Mouse (Mus musculus) neural tube, embryonic 11.5 days (tissue): ENCODE results near the gene Lama5. TPM values are rescaled to one million over a fixed set of nuclear protein-coding genes. Genes with fewer than 3 reads are reported as not detected.

ENCODE experiments used
- ATAC-seq: fragments of 200-750 bp; cut with Nextera tagmentation; 2 replicates; pipeline ENCODE4 v1.8.0; 2017; ENCODE audit warnings: moderate number of reproducible peaks, mild to moderate bottlenecking, moderate TSS enrichment, moderate library complexity; ENCODE audit not compliant: insufficient read depth, low FRiP score, low TSS enrichment
- DNase-seq: peaks from one replicate; pipeline ENCODE4 v3.0.0-alpha.2; 2015; ENCODE audit warnings: low spot score
- H3K27ac ChIP-seq: fragments of 300-500 bp; sonication (generic); 2 replicates; pipeline ENCODE4 v1.5.1; 2014; ENCODE audit warnings: low read depth, mild to moderate bottlenecking, low read length
- H3K27me3 ChIP-seq: fragments of 300-500 bp; sonication (generic); 2 replicates; pipeline ENCODE4 v1.6.1; 2014; ENCODE audit warnings: mild to moderate bottlenecking, low read length, mixed read lengths; ENCODE audit not compliant: control insufficient read depth, insufficient read depth
- H3K36me3 ChIP-seq: fragments of 300-500 bp; sonication (generic); 2 replicates; pipeline ENCODE4 v1.6.1; 2014; ENCODE audit warnings: mild to moderate bottlenecking, low read length, moderate library complexity, mixed read lengths; ENCODE audit not compliant: control insufficient read depth, insufficient read depth
- H3K4me1 ChIP-seq: fragments of 300-500 bp; sonication (generic); 2 replicates; pipeline ENCODE4 v1.6.1; 2014; ENCODE audit warnings: low read length, mixed read lengths; ENCODE audit not compliant: control insufficient read depth, insufficient read depth
- H3K4me2 ChIP-seq: fragments of 300-500 bp; sonication (generic); 2 replicates; pipeline ENCODE4 v1.6.1; 2014; ENCODE audit warnings: low read depth, mild to moderate bottlenecking, moderate library complexity
- H3K4me3 ChIP-seq: fragments of 300-500 bp; sonication (generic); 2 replicates; pipeline ENCODE4 v1.5.1; 2014; ENCODE audit warnings: low read depth, low read length
- H3K9ac ChIP-seq: fragments of 300-500 bp; sonication (generic); 2 replicates; pipeline ENCODE4 v1.6.1; 2014; ENCODE audit warnings: mild to moderate bottlenecking, low read length
- H3K9me3 ChIP-seq: fragments of 300-500 bp; sonication (generic); 2 replicates; pipeline ENCODE4 v1.6.1; 2016; ENCODE audit warnings: low read length; ENCODE audit not compliant: control insufficient read depth
- WGBS: fragments of 180-500 bp; shearing (Covaris S2); extraction: QIAGEN DNeasy Blood & Tissue Kit; methylation state at CpG from one replicate; pipeline ENCODE4 v1.1.7; 2014; 5-methylcytosine and 5-hydroxymethylcytosine counted together
- polyA plus RNA-seq: library from polyadenylated mRNA; unstranded; fragments of >200 nt; fragmentation: Nextera tagmentation; extraction: Ambion mirVana; gene quantifications from 2 replicates; pipeline ENCODE4 v1.2.1, GENCODE M21; 2014

Gene Lama5
- polyA plus RNA-seq, 1 experiment from 2014 or later = 4.4 TPM

- no peak overlapping the region for H3K4me3 ChIP-seq
Observed at GRCm38 (mm10) chr2:180243108-180243507, 17.4 kb upstream of the Lama5 start.

GRCm38 (mm10) chr2:180238591-180238990, 12.9 kb upstream of the Lama5 start:
- 85% methylated on average over 5 of the region's 5 CpGs for WGBS

More at GRCm38 (mm10) chr2:180243108-180243507, 17.4 kb upstream of the Lama5 start:
- WGBS = 86% methylated on average over 4 of the region's 4 CpGs
- DNase-seq = no peak
- H3K27ac ChIP-seq = no peak overlapping the region
- H3K36me3 ChIP-seq = no peaks in the 10 kb centered on the region
- H3K4me2 ChIP-seq = no peak overlapping the region
- H3K9me3 ChIP-seq = no peaks in the 10 kb centered on the region
- H3K27me3 ChIP-seq = no peaks in the 10 kb centered on the region
- H3K9ac ChIP-seq = no peak overlapping the region
- ATAC-seq = no peak
- H3K4me1 ChIP-seq = no peaks in the 10 kb centered on the region

GRCm38 (mm10) chr2:180237601-180238345, 12.1 kb upstream of the Lama5 start:
- DNase-seq (no peak), ATAC-seq (no peak)
- H3K4me1 ChIP-seq = no peaks in the 10 kb centered on the region
- WGBS = 95% methylated on average over 7 of the region's 7 CpGs
- H3K36me3 ChIP-seq = no peaks in the 10 kb centered on the region
- H3K4me2 ChIP-seq = no peak overlapping the region
- H3K9me3 ChIP-seq = no peaks in the 10 kb centered on the region
- H3K27ac ChIP-seq = no peak overlapping the region
- H3K4me3 ChIP-seq = no peak overlapping the region
- no peaks in the 10 kb centered on the region for H3K27me3 ChIP-seq
- H3K9ac ChIP-seq = no peak overlapping the region

More at GRCm38 (mm10) chr2:180238591-180238990, 12.9 kb upstream of the Lama5 start:
- no peaks in the 10 kb centered on the region for H3K27me3 ChIP-seq
- H3K9me3 ChIP-seq = no peaks in the 10 kb centered on the region
- H3K36me3 ChIP-seq = no peaks in the 10 kb centered on the region
- ATAC-seq = no peak
- H3K9ac ChIP-seq = no peak overlapping the region
- H3K4me3 ChIP-seq = no peak overlapping the region
- no peak overlapping the region for H3K27ac ChIP-seq
- H3K4me1 ChIP-seq = no peaks in the 10 kb centered on the region
- no peak overlapping the region for H3K4me2 ChIP-seq
- no peak for DNase-seq

DNA sequence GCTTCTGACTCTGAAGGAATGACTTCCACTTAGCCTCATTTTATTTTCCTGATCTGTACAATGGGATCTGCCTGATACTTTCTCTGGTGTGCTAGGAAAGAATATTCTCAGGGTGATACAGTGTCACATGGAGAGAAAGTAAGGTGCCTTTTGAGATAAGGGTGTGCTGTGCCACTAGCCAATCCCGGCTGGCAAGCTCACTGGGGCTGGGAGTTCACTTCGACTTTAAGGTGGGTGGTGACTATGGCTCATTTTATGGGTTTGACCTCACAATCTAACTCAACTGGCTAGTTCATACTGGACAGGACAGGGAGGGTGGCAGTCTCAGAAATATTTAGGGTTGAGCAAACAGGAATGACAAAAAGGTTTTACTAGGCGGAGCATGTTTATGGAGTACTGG, 11.3 kb upstream of the Lama5 start:
- H3K4me3 ChIP-seq = no peak overlapping the region
- H3K9me3 ChIP-seq = no peaks in the 10 kb centered on the region
- H3K27ac ChIP-seq = no peak overlapping the region
- no peak overlapping the region for H3K9ac ChIP-seq
- no peaks in the 10 kb centered on the region for H3K36me3 ChIP-seq
- DNase-seq = no peak
- H3K27me3 ChIP-seq = no peaks in the 10 kb centered on the region
- H3K4me1 ChIP-seq = no peaks in the 10 kb centered on the region
- WGBS = 78% methylated on average over 3 of the region's 3 CpGs
- H3K4me2 ChIP-seq = no peak overlapping the region
- ATAC-seq = no peak

GRCm38 (mm10) chr2:180236500-180236899, 10.8 kb upstream of the Lama5 start:
- DNase-seq (no peak), ATAC-seq (no peak)
- H3K9ac ChIP-seq = no peak overlapping the region
- H3K4me1 ChIP-seq = no peaks in the 10 kb centered on the region
- H3K36me3 ChIP-seq = no peaks in the 10 kb centered on the region
- no peaks in the 10 kb centered on the region for H3K27me3 ChIP-seq
- H3K27ac ChIP-seq = no peak overlapping the region
- WGBS = 58% methylated on average over 3 of the region's 3 CpGs
- no peak overlapping the region for H3K4me3 ChIP-seq
- no peak overlapping the region for H3K4me2 ChIP-seq
- H3K9me3 ChIP-seq = no peaks in the 10 kb centered on the region

GRCm38 (mm10) chr2:180235788-180236187, 10.1 kb upstream of the Lama5 start:
- Histone ChIP-seq H3K27me3 (no peaks in the 10 kb centered on the region), H3K4me3 (no peak overlapping the region), H3K9me3 (no peaks in the 10 kb centered on the region), H3K27ac (no peak overlapping the region), H3K4me1 (no peaks in the 10 kb centered on the region), H3K4me2 (no peak overlapping the region), H3K36me3 (no peaks in the 10 kb centered on the region), H3K9ac (no peak overlapping the region)
- ATAC-seq (no peak), DNase-seq (no peak)
- 85% methylated on average over 4 of the region's 4 CpGs for WGBS

DNA sequence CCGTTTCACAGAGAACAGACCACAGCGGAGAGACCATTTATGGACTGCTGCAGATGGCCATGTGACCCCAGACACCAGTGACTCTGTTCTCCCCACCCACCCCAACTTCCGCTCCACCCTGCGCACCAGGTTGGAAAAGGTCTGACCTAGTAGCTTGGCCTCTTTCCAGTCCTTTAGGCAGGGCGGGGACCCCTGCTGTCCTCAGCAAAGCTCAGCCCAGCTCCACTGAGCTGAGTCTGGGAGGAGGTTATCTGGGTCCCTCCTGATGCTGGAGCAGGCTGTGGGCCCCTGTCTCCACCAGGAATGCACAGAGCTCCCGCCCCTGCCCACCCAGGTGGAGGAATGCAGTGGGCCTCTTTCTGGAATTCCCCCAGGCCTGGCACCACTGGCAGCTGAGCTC, 9.3 kb upstream of the Lama5 start:
- DNase-seq = no peak
- Histone ChIP-seq H3K4me2 (no peak overlapping the region), H3K9me3 (no peaks in the 10 kb centered on the region), H3K27me3 (no peaks in the 10 kb centered on the region), H3K4me1 (no peaks in the 10 kb centered on the region), H3K9ac (no peak overlapping the region), H3K36me3 (no peaks in the 10 kb centered on the region), H3K27ac (no peak overlapping the region), H3K4me3 (no peak overlapping the region)
- 59% methylated on average over 6 of the region's 6 CpGs for WGBS
- no peak for ATAC-seq

DNA sequence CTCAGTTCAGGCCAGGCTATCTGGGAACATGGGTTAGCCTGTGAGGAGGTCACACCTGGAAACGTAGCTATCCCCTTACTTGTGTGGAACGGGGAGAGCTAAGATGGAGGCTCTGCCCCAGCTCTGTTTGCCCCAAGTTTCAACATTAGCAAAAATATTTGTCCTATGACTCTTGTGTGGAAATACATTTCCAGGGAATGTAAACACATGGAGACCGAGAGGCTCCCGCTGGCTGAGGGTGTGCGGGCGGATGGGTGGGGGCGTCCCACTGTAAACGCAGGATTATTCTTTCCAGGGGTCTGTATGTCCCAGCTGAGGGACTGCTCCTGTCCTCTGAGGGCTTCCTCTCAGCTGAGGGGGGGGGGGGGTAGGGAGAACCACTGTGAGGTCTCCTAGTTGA, 8.7 kb upstream of the Lama5 start:
- Histone ChIP-seq H3K9me3 (no peaks in the 10 kb centered on the region), H3K36me3 (no peaks in the 10 kb centered on the region), H3K27me3 (no peaks in the 10 kb centered on the region), H3K9ac (no peak overlapping the region), H3K4me2 (no peak overlapping the region), H3K27ac (no peak overlapping the region), H3K4me3 (no peak overlapping the region), H3K4me1 (no peaks in the 10 kb centered on the region)
- DNase-seq (no peak), ATAC-seq (no peak)
- 95% methylated on average over 8 of the region's 8 CpGs for WGBS

DNA sequence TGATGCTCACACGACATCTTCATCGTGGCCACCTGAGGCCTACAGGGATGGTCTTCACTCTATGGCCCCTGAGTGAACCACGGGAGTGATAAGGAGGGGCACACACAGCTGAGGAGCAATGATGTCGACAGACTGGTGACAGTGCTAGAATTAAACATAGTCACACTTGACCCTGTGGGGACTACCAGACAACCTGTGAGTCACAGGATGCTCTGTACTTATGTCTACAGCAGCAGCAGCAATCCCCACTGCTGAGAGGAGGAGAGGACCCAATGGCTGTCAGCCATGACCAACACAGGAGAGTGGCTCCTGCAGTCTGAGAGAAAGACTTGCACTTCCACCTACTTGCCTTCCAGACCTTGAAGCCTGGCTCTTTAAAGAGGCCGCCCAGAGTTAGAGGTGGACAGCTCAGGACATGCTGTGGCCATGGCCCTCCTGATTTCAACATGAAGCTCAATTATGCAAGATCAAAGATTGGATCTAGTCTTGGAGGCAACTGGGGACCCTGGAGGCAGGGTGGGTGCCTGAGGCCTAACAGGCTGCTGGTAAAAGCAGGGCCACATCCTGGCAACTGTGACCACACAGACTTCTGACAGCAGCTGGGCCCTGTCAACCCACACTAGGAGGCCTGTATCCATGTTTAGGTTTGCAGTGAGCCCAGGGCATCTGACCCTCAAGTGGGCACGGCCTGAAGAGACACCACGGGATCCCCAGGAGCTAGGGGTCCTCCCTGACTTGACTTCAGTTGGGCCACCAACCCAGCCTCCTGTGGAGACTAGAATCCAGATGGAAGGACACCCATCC, 7.6 kb upstream of the Lama5 start:
- WGBS = 85% methylated on average over 7 of the region's 7 CpGs
- H3K9ac ChIP-seq = no peak overlapping the region
- H3K9me3 ChIP-seq = no peaks in the 10 kb centered on the region
- H3K27ac ChIP-seq = no peak overlapping the region
- H3K36me3 ChIP-seq = no peaks in the 10 kb centered on the region
- no peaks in the 10 kb centered on the region for H3K27me3 ChIP-seq
- ATAC-seq (no peak), DNase-seq (no peak)
- H3K4me2 ChIP-seq = no peak overlapping the region
- no peak overlapping the region for H3K4me3 ChIP-seq
- H3K4me1 ChIP-seq = no peaks in the 10 kb centered on the region
